Mouse (Mus musculus) olfactory bulb, adult 2 months (tissue): ENCODE data around the gene Ttc12. TPM values are rescaled to one million over a fixed set of nuclear protein-coding genes. Genes with fewer than 3 reads are reported as not detected.
A peak's percentile ranks its signal among the peaks of the same experiment; 100 is the strongest.

Experiments
- H3K27ac ChIP-seq: fragments of 200-500 bp; 2 replicates; pipeline ENCODE4 v1.5.1; 2012; ENCODE audit warnings: low read depth, low read length; ENCODE audit not compliant: insufficient read depth
- H3K4me1 ChIP-seq: fragments of 200-500 bp; 2 replicates; pipeline ENCODE4 v1.6.1; 2012; ENCODE audit warnings: low read length; ENCODE audit not compliant: control insufficient read depth, insufficient read depth
- H3K4me3 ChIP-seq: fragments of 200-500 bp; 2 replicates; pipeline ENCODE4 v1.5.1; 2012; ENCODE audit warnings: mild to moderate bottlenecking, low read depth, low read length, moderate library complexity; ENCODE audit not compliant: insufficient read depth
- CTCF ChIP-seq: fragments of 200-500 bp; IDR thresholded peaks from 2 replicates; pipeline ENCODE4 v1.5.1; 2012; ENCODE audit warnings: low read depth, mild to moderate bottlenecking, low read length, moderate library complexity; ENCODE audit not compliant: insufficient read depth
- POLR2A ChIP-seq: fragments of 200-500 bp; IDR thresholded peaks from 2 replicates; pipeline ENCODE4 v1.6.1; 2012; ENCODE audit warnings: mild to moderate bottlenecking, low read depth, low read length, moderate library complexity; ENCODE audit not compliant: insufficient read depth
- WGBS: fragments of 180-500 bp; shearing (Covaris S2); methylation state at CpG from one replicate; pipeline ENCODE4 v1.1.7; 2018; 5-methylcytosine and 5-hydroxymethylcytosine counted together
- polyA plus RNA-seq: library from polyadenylated mRNA; stranded (reverse); fragments of >200 nt; gene quantifications from 2 replicates; pipeline ENCODE4 v1.2.4, GENCODE M21; 2012; ENCODE audit warnings: low replicate concordance; ENCODE audit not compliant: missing spikeins, insufficient read depth, insufficient read length

Gene Ttc12
- polyA plus RNA-seq, 1 experiment: not detected

- no peak overlapping the region for H3K27ac ChIP-seq
- WGBS: 92% methylated on average over 2 of the region's 2 CpGs
Observed at GRCm38 (mm10) chr9:49499878-49500277, 13.9 kb upstream of the Ttc12 start.

DNA sequence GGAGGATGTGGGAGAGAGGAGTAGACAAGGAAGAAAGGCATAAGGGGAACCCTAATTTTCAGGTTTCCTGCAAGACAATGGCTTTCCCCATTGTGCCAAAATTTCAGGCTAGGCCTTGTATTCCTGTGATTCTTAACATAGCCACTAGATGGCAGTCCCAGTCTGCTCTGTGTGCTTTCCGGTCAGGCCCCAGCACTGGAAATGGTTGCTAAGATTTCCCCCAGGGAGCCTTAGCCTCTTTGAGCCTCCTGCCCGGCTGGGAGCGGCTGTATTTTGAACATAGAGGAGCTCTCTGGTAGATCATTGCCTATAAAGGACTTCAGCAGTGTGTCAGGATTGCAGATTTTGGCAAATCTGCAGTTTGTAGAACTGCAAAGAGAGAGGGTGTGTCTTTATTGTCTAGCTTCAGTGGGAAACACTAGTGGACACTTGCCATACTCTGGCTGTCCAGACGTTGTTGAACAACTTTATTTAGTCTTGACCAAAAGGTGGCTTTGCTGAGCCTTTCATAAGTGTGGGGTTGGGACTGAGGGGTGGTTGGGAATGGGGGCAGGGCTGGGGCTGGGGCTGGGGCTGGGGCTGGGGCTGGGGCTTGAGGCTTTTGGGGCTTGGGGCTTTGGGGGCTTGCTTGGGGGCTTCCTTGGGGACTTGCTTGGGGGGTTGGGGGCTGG is 8.1 kb upstream of the Ttc12 start:
- Histone ChIP-seq H3K27ac (no peak overlapping the region), H3K4me3 (no peak overlapping the region), H3K4me1 (peaks cover 6% of the 10 kb centered on the region; the same call in 1 of the 2 replicates)
- WGBS: under 1% methylated on average over 4 of the region's 4 CpGs
- peak; percentile 36; the same call in 1 of the 2 replicates for TF ChIP-seq CTCF
- TF ChIP-seq POLR2A: no peak

More at GRCm38 (mm10) chr9:49499878-49500277, 13.9 kb upstream of the Ttc12 start:
- Histone ChIP-seq H3K4me3 (no peak overlapping the region), H3K4me1 (no peaks in the 10 kb centered on the region)
- TF ChIP-seq POLR2A (no peak), CTCF (no peak)

DNA sequence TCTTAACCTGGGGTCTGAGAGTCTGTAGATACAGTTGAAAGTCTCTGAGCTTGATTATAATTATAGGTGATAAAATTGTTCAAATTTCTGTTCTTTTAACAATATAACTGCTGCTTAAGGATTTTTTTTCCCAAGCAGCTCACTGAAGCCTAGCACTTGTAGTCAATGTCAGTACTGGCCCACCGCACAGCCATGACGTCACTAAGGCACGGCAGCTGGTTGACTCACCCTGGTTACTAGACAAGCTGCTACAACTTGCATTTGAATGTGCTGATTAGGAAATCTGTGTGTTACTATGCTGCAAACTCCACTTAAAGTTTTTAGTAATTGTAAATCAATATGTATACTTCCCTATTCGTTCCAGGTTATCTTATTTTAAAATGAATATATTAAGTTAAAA is 4.6 kb upstream of the Ttc12 start:
- no peak overlapping the region for H3K4me3 ChIP-seq
- no peak overlapping the region for H3K27ac ChIP-seq
- TF ChIP-seq POLR2A (no peak), CTCF (no peak)
- H3K4me1 ChIP-seq: peaks cover 12% of the 10 kb centered on the region
- WGBS: 42% methylated on average over 4 of the region's 4 CpGs

DNA sequence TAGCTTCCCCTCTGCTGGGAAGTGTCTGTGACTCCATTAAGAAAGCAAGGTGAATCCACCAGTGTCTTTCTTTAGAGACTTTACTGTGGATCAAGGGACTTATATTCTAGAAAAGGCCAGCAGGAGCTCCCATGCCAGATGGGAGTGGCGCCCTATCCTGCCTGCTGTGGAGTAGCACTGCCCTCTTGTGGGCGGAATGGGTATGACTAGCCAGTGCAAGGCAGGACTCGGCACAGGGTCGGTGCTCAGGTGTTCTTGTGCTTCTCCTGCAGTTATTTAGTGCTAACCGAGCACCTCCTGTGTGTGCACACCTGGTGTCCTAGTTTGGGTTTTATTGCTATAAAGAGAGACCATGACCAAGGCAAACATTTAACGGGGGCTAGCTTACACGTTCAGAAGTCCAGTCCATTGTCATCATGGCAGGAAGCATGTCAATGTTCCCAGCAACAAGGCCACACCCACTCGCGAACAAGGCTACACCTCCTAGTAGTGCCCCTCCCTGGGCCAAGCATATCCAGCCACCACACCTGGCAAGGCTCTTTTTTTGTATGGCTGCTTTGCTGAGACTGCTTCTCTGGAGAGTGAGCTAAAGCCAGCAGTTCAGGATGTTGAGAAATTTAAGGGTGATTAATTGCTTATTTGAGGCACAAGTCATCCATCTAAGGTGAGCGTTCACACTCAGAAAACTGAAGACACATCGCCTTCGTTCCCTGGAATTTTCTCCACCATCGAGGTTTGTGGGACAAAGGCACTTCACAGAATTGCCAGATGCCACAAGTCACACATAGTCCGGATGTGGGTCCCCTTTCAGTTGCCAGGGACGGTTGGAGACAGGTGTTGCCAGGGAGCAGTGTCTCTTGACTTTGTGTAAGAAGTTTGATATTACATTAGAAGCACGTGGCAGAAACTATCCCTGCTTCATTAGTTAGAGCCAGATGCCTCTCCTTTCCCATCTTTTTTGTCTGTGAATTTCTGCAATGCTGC is 3.2 kb upstream of the Ttc12 start:
- H3K4me1 ChIP-seq: peaks cover 13% of the 10 kb centered on the region
- H3K4me3 ChIP-seq: no peak overlapping the region
- no peak overlapping the region for H3K27ac ChIP-seq
- TF ChIP-seq CTCF (peak; percentile 97), POLR2A (no peak)
- WGBS: 34% methylated on average over 16 of the region's 16 CpGs

DNA sequence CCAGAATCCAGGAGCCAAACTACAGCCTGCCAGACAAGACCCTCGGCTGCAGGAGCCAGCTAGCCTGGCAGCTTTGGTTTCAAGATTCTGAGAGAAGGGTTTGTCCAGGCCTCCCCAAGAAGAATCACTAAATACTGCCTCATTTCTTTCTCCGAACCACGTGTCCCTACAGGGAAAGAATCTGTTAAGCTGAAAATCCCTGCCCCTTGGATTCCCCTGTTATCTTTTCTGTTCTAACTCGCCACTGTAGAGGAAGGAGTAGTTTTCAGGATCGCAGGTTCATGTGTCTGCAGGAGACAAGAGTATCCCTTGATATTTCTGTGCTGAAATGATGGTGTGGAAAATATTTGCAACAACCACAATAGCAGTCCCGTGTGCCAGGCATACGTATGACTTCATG is 2.2 kb upstream of the Ttc12 start:
- 84% methylated on average over 7 of the region's 7 CpGs for WGBS
- H3K27ac ChIP-seq: no peak overlapping the region
- H3K4me3 ChIP-seq: no peak overlapping the region
- TF ChIP-seq POLR2A: no peak
- no peak for TF ChIP-seq CTCF
- peaks cover 17% of the 10 kb centered on the region for H3K4me1 ChIP-seq

GRCm38 (mm10) chr9:49487657-49487943 is 1.6 kb upstream of the Ttc12 start:
- TF ChIP-seq CTCF (no peak), POLR2A (no peak)
- Histone ChIP-seq H3K4me1 (peaks cover 17% of the 10 kb centered on the region), H3K27ac (no peak overlapping the region), H3K4me3 (no peak overlapping the region)
- WGBS: 86% methylated on average over 6 of the region's 6 CpGs

DNA sequence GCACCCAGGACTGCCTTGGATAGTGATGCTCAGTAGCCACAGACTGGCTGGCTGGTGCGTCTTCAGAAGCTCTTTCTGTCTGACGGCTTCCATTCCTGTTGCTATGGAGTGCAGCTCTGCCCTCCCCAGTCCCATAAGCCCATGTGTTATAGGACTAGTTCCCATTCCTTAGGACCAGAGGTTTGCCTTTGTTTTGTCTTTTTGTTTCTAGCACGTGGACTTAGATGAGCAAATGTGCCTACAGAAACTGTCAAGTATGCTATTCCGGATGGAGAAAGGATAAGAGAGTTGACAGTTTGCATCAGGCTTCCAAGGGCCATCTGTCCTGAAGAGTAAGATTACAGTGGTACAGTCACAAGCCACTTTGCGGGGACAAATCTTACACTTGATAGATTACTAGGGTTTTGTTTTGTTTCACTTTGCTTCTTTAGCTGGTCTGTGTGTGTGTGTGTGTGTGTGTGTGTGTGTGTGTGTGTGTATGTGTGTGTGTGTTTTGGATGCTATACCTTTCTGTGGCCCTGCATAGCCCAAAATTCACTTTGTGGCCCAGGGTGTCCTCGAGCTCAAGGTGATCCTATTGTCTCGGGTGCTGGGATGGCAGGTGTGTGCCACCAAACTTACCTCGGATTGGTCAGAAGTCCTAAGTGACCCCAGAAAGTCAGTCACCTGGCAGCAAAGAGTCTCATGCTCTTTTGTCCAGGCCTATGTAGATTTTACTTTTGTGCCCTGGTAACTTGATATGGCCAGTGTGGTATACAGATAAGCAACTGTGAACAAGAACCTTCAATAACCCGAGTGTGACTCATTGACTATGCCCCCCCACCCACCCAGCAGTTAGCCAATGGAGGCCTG is 1.0 kb upstream of the Ttc12 start:
- WGBS: 88% methylated on average over 9 of the region's 9 CpGs
- peaks cover 17% of the 10 kb centered on the region for H3K4me1 ChIP-seq
- H3K4me3 ChIP-seq: no peak overlapping the region
- no peak overlapping the region for H3K27ac ChIP-seq
- no peak for TF ChIP-seq POLR2A

DNA sequence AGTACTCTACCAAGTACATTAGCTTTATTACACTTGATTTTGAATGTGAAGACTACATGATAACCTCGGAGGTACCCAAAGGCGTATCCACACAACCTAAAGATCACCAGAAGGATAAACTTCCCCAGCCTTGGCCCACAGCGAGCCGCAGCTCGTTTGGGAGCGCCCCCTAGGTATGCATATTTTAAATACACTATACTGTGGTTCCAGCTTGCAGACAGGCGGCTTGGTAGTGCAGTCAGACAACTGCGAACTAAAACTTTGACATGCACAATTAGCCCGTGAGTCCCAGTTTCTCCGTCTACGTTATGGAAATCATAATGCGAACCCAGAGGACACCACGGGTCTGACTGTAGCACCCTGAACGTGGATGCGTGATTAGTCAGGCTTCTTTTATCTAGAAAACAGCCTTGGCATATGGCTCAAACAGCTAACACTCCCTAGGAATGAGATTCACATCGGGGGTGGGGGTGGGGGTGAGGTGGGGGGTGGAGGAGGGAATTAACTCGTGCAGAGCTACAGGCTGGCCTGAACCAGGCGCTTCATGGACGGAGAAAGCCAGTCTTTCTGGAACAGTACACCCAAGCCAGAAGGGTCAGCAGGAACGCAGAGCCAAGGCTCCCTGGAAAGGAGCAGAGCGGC is 654 bp downstream of the Ttc12 start:
- H3K4me3 ChIP-seq: peak overlapping the region; percentile 48
- 8% methylated on average over 21 of the region's 21 CpGs for WGBS
- TF ChIP-seq POLR2A: no peak
- TF ChIP-seq CTCF: peak; percentile 52; the same call in 1 of the 2 replicates
- H3K27ac ChIP-seq: no peak overlapping the region
- peaks cover 17% of the 10 kb centered on the region for H3K4me1 ChIP-seq
